Comparison of ENCODE assay signal across 9 mouse cellular contexts in the genomic region with DNA sequence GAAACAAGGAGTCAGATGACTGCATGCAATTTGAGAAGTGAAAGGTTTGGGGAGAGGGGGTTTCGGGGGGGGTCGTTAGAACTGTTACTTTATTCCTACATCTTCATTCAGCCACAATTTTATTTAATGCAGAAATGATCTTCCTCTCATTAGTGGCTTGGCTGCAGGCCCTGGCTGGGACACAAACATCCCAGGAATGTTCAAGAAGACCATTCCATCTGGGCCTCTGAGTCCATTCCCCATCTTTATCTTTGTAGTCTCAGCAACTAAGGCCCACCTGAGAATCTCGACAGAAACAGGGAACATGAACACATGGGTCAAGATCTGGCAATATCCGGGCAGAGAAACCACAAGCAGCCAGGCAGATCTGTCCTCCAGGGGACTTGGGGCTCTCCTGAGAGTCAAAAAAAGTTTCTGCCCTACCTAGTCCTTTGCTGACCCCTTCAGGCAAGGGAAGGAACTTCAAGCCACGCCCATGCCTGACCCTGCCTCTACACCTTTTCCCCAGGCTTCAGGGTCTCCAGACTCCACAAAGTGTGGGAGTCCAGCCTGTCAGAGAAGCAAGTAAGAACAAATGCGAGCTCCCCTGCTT. TPM values are rescaled to one million over a fixed set of nuclear protein-coding genes. Genes with fewer than 3 reads are reported as not detected.
DNase-seq lines count a peak whose midpoint lies in the region; ATAC-seq and TF ChIP-seq lines count a peak whose summit lies in the region.
"Had no signal": no experiment of that assay in that cellular context is flagged by ENCODE, and none has a peak within 500 bp of the region (broad histone marks: within the 10 kb centered on the region; RNA-seq: fewer than 3 reads in every experiment).

No protein-coding gene starts in this region.

- H3K4me2 ChIP-seq in hindbrain, embryonic 12.5 days (replicated peaks) = no peak overlapping the region
- H3K4me2 ChIP-seq: heart, embryonic 15.5 days had no signal

- no peak overlapping the region for H3K9ac ChIP-seq in hindbrain, embryonic 12.5 days
- H3K9ac ChIP-seq: heart, embryonic 15.5 days had no signal

- no peak for TF ChIP-seq POLR2A in embryonic fibroblast, embryonic 13.5 days (IDR thresholded peaks at IDR 0.05; ENCODE audit: low read depth, low read length)

- TF ChIP-seq CTCF in embryonic fibroblast, embryonic 13.5 days (IDR thresholded peaks at IDR 0.05; ENCODE audit: borderline replicate concordance, insufficient read depth, low read length) = peak; percentile 46; the same call in 1 of the 2 replicates

- ATAC-seq in hindbrain, embryonic 12.5 days (ENCODE audit: low FRiP score) = no peak

- H3K27me3 ChIP-seq in hindbrain, embryonic 12.5 days = no peaks in the 10 kb centered on the region
- H3K27me3 ChIP-seq: heart, embryonic 15.5 days had no signal

- H3K27ac ChIP-seq in embryonic fibroblast, embryonic 13.5 days (ENCODE audit: insufficient read depth, low read length) = no peak overlapping the region
- H3K27ac ChIP-seq in hindbrain, embryonic 12.5 days = no peak overlapping the region
- H3K27ac ChIP-seq: heart, embryonic 15.5 days had no signal

- peak; percentile 10 for DNase-seq in 3134 (ENCODE audit: extremely low read depth, insufficient read length, low spot score)
- DNase-seq in CD4-positive helper T cell, adult 2 months (ENCODE audit: low read depth, low spot score) = peak; percentile 55
- DNase-seq in brain, adult 2 months (ENCODE audit: low read depth, low spot score) = peak; percentile 70
- DNase-seq in kidney, adult 9 months = peak; percentile 59
- DNase-seq in lung, adult 18-20 months = peak; percentile 40 to 55
- peak; percentile 5 to 6 for DNase-seq in right cerebral cortex, postnatal 36 days (ENCODE audit: low spot score in 2 of 2)

- peaks cover 2% of the 10 kb centered on the region for H3K4me1 ChIP-seq in embryonic fibroblast, embryonic 13.5 days (ENCODE audit: control insufficient read depth, insufficient read depth, low read length)
- no peaks in the 10 kb centered on the region for H3K4me1 ChIP-seq in hindbrain, embryonic 12.5 days

- H3K9me3 ChIP-seq in hindbrain, embryonic 12.5 days (replicated peaks) = no peaks in the 10 kb centered on the region
- H3K9me3 ChIP-seq: heart, embryonic 15.5 days had no signal

- H3K4me3 ChIP-seq in embryonic fibroblast, embryonic 13.5 days (ENCODE audit: insufficient read depth, low read length) = no peak overlapping the region
- H3K4me3 ChIP-seq in hindbrain, embryonic 12.5 days = no peak overlapping the region
- H3K4me3 ChIP-seq: heart, embryonic 15.5 days had no signal

- H3K36me3 ChIP-seq in hindbrain, embryonic 12.5 days = no peaks in the 10 kb centered on the region
- H3K36me3 ChIP-seq: heart, embryonic 15.5 days had no signal

- 42% methylated on average over 6 of the region's 6 CpGs for WGBS in hindbrain, embryonic 12.5 days

RNA-seq across cellular contexts. Expression of a gene that starts 40.3 kb away (rescaled TPM):
- polyA plus RNA-seq in embryonic fibroblast, embryonic 13.5 days (2011; ENCODE audit: insufficient read length, low read depth, missing spikeins) = 39.6 and 51.8 TPM in 2 replicates
- polyA plus RNA-seq in hindbrain, embryonic 12.5 days (2016; fragmentation: Nextera tagmentation; extraction: Ambion mirVana) = 42.7 and 44.5 TPM in 2 replicates

RNA-seq across cellular contexts. Expression of a gene that starts 52.2 kb away (rescaled TPM):
- polyA plus RNA-seq in embryonic fibroblast, embryonic 13.5 days (2011; ENCODE audit: insufficient read length, low read depth, missing spikeins) = 0.77 and 2.9 TPM in 2 replicates
- polyA plus RNA-seq in hindbrain, embryonic 12.5 days (2016; fragmentation: Nextera tagmentation; extraction: Ambion mirVana) = 17.0 and 18.0 TPM in 2 replicates

Comparison
In these comparisons a context has a peak if more than half of its experiments do, and no peak if none do; other contexts are left out.
1. DNase-seq: peak in every context shown above with its lines; median percentile 70 in brain, adult 2 months; 59 in kidney, adult 9 months; 55 in CD4-positive helper T cell, adult 2 months; 48 in lung, adult 18-20 months; 10 in 3134; 6 in right cerebral cortex, postnatal 36 days.